Mouse (Mus musculus) cerebellum, adult 2 months (tissue): ENCODE results near the gene Gm10118.

Source experiments
- CTCF ChIP-seq: fragments of 200-500 bp; IDR thresholded peaks from 2 replicates; pipeline ENCODE4 v1.5.1; 2011; ENCODE audit warnings: low read depth, mild to moderate bottlenecking, control low read depth, low read length, moderate library complexity, borderline replicate concordance; ENCODE audit not compliant: insufficient read depth
- POLR2A ChIP-seq: fragments of 200-500 bp; IDR thresholded peaks from 2 replicates; pipeline ENCODE4 v1.6.1; 2011; ENCODE audit warnings: low read length, control low read depth, borderline replicate concordance; ENCODE audit not compliant: insufficient read depth

DNA sequence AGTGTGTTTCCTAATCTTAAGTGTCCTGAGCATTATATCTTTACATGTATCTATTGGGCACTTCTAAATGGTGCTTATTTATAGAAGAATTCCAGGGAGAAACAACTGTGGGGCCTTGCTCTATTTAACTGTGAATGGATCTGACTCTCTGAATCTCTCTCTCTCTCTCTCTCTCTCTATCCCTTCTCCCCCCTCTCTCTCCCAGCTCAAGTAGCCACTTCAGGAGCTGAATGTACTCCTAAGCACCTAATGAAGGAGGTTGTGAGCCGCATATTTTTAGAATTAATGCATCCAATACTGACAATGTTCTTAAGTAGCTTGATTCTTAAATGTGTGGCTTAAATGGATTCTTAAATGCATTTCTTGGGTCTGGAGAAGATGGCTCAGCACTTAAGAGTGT, 24.2 kb upstream of the Gm10118 start:
- TF ChIP-seq CTCF: no peak
- no peak for TF ChIP-seq POLR2A
